Mouse (Mus musculus): Measurements from ENCODE around the gene Wdr13. TPM values are rescaled to one million over a fixed set of nuclear protein-coding genes. Genes with fewer than 3 reads are reported as not detected.

Gene Wdr13
- 44.8 TPM for total RNA-seq (2023)

DNA sequence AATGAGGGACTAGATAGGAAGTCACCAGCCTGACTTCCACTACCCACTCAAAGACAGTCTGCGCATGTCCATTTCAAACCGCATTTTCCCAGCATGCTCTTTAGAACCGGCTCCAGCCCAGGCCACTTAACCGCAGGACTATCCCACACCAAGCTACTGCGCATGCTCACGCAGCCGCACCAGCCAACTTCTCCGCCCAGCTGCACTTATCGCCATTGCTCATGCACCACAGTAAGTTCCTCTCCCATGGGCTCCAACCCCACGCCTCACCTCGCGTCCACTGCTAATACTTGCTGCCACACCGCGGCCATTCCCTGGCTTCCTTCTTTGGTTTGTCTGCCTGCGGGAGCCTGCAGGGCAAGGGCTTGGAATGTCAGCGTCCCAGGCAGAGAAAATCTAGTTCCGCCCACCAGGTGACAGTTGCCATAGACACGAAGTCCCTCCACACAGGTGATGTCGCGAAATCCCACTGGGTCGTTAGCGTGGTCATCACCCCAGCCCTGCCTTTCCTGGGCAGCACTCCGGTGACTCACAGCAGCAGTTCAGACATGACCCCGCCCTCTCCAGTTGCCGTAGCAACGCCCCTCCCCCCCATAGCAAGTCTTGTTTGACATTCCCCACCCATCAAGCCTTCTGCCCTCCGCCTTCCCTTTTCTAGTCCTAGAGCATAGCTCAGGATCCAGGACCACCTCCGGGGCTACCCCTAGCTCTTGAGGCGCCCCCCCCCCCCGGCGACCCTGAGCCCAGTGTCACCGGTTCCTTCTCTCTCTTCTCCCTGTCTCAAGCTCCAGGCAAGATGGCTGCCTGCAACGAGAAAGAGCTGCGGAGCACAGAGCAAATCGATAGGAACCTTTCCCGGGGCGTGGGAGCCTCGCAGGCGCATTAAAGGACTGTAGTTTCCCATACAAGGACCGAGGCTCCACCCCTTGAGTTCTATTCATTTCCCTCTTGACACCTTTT lies at the start of gene Wdr13:
Wdr13 (minus strand) TSS at position 876 of the 960 bp plus-strand sequence.

DNA sequence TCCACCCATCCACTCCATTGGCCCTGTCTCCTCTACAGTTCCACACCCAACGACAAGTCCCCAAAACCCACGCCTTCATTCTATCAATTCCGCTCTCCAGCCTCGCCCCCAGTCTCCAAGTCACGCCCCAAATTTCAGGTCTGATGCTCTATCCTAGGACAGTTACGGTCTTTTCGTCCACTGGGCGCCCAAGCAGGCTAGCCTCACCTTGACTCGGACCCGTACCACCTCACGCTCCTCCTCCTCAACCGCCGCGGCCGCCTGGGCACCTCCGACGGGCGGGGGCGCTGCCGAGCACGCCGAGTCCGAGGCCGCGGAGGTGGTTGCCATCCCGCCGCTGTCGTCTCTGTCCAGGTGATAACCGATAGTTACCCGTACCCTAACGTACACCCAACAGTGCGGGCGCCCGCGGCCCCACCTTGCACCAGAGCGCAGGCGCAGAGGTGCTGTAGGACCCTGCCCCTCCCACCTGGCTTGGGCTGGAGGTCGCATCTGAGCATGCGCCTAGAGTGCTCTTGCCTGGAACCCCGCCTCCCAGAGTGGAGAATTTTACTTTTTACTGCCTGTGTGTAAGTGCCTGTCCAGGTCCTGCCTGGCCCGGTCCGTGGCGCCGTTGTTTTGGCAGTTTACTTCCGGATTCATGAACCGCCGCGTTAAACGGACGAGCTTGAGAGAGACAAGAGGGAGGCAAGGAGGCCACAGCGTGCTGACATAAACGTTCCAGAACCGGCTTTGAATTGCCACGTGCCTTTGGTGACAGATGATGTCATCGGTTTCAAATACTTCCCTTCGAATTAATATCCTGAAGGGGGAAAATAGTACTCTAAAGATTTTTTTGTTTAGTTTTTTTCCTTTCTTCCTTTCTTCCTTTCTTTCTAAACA lies 43.1 kb upstream of the Wdr13 start, which contains the start of gene Tbc1d25:
Tbc1d25 (minus strand) TSS at position 678 of the 882 bp plus-strand sequence.

DNA sequence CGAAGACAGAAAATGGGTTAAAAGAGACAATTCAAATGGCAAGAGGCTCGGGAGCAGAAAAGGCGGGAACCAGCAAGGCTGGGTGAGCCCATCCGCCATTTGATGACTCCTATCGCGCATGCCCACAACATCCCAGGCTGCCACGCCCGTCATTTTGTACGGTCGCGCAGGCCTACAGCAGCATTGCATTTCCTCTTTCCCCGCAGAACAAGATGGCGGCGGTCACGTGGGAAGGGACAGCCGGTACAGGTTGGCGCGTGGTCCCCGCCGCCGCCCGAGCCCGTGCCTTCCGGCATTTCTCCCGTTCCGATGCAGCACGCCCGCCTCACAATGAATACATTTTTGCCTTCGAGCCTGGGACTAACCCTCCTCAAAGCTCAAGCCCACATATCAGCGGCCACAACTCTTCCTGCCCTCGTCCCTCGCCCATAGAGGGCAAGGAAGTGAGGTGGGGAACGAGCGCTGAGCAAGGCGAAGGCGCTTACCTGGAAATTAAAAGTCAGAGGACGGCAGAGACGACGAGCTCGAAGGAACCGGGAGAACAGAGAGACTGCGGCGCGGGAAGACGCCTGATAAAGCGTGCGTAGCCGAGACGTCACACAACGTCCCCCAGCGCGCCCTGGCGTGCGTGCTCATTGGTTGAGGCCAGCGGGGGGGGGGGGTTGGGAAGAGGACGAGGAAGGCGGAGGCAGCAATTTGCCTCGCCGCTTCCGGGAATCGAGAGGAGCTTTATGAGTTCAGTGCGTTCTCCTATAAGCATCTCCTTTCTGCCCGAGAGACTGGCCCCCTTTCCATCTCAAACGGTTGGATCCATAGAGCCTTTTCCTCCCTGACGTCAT lies 12.7 kb upstream of the Wdr13 start, which contains the start of gene Rbm3:
Rbm3 (minus strand) TSS at position 728 of the 839 bp plus-strand sequence.

DNA sequence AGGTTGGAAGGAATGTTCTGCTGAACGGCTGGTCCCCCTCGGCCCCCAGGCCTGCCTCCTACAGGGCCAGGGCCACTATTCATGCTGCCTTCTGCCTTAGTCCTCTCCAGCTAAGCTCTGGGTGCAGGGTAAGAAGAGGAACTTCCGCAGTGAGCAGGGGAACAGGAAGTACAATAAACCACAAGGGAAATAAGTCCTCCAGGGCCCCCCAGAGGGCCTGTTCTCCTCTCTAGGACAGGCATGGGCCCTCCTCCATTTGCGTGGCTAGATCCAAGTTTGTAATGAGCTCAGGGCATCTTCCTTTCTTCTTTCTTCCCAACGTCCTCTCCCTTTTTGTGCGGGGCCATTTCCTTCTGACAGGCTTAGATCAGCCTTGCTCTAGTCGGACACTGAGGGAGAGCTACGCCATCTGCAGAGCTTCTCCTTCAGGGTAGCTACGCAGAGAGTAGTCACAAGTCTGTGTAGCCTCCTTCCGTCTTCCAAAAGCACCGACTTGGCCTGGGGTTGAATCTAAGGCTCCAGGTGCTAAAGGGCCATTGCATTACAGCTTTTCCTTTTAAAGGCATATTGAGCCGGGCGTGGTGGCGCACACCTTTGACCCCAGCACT lies 42.2 kb downstream of the Wdr13 start, which contains the start of gene Was:
Was (minus strand) TSS at position 153 of the 608 bp plus-strand sequence.

DNA sequence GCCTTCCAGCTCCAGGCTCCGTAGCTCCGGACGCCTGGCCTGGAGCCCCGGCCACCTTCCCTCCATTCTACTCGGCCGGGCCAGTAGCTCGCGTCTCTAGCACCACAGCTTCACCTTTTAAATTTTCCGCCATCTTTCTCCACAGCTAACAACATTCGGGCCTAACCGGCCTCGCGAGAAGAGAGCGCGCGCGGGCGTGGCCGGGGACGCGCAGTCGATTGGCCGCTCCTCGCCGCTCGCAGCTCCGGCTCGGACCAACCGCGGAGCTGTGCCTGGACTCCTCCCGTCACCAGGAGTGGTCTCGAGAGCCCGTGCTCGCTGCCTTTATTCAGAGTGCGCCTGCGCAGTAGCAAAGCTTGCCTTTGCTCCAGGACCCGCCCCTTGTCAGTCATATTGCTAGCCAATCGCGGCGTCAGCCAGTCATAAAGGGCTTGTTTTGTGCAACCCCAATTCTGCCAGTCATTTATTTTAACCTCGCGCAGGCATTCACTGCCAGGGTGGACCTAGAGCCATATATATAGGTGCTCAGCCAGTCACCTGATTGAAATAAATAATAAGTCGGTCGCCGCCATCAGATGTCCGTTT lies 58.2 kb downstream of the Wdr13 start, which contains the start of gene Suv39h1:
Suv39h1 (minus strand) TSS at position 331 of the 585 bp plus-strand sequence.

Other genes starting within 250 kb of the Wdr13 start
- gene Slc35a2, start 248.9 kb downstream of the Wdr13 start, total RNA-seq (2023), result 38.3 TPM
- 68.3 TPM for gene Pqbp1, start 233.6 kb downstream of the Wdr13 start, total RNA-seq (2023)
- gene Timm17b, start 233.5 kb downstream of the Wdr13 start, total RNA-seq (2023), result 31.9 TPM
- gene Gm10491, start 225.1 kb downstream of the Wdr13 start, total RNA-seq (2023), result not detected
- gene Gm10490, start 223.3 kb downstream of the Wdr13 start, total RNA-seq (2023), result not detected
- gene Pcsk1n, start 213.1 kb downstream of the Wdr13 start, total RNA-seq (2023), result not detected
- not detected for gene Eras, start 204.3 kb downstream of the Wdr13 start, total RNA-seq (2023)
- gene Hdac6, start 185.0 kb downstream of the Wdr13 start, total RNA-seq (2023), result 11.2 TPM
- gene Gata1, start 154.8 kb downstream of the Wdr13 start, total RNA-seq (2023), result 0.61 TPM
- not detected for gene Glod5, start 114.4 kb downstream of the Wdr13 start, total RNA-seq (2023)
- 32.6 TPM for gene Suv39h1, start 58.1 kb downstream of the Wdr13 start, total RNA-seq (2023)
- gene Was, start 42.4 kb downstream of the Wdr13 start, total RNA-seq (2023), result 100 TPM
- 531 TPM for gene Rbm3, start 13.0 kb upstream of the Wdr13 start, total RNA-seq (2023)
- gene Tbc1d25, start 43.3 kb upstream of the Wdr13 start, total RNA-seq (2023), result 16.1 TPM
- 41.9 TPM for gene Ebp, start 60.6 kb upstream of the Wdr13 start, total RNA-seq (2023)
- not detected for gene Porcn, start 73.6 kb upstream of the Wdr13 start, total RNA-seq (2023)
- 14.0 TPM for gene Ftsj1, start 119.5 kb upstream of the Wdr13 start, total RNA-seq (2023)
- gene Slc38a5, start 138.2 kb upstream of the Wdr13 start, total RNA-seq (2023), result not detected
- not detected for gene Ssxb10, start 194.5 kb upstream of the Wdr13 start, total RNA-seq (2023)
- not detected for gene Ssxb9, start 234.1 kb upstream of the Wdr13 start, total RNA-seq (2023)

Measured in CD8-positive naive resting alpha-beta T cell, adult 57 days (primary cell).